Mouse (Mus musculus): ENCODE measurements around the gene Map4k5.

Map4k5 gene

DNA sequence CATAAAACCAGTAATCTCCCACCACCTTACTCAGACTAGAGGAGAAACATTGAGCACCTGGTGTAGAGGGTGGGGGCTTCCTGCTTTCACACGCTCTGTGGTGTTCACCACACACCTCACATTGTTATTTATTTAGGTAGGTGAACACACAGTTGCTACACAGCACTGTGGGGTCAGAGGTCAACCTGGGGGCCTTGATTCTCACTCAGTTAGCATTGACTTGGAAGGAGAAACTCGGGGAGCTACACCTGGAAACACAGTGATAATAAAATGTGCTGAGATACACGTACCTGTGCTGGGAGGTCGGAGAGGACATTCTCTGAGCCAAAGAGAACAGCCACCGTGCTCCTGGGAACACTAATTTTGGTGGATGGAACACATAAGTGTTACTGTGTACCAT is 104.6 kb downstream of the Map4k5 start:
- no peak for DNase-seq (ENCODE audit: low spot score)

DNA sequence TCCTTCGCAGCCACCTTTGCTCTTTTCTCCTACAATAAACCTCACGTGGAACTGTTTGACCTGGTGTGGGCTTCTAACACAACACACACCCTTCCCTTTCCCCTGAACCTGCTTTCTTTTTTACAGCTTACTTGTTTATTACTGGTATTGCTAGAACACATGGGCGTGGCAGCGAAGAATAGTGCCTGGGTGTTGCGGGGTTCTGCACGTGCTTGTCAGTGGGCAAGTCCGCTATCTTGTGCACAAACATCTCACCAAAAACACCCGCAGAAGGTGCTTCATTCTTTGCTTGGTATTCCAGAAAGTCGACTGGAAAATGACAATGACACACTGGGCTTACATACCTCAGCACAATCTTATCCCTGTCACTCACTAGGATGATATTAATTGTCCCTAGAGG is 107.5 kb downstream of the Map4k5 start:
- no peak for DNase-seq (ENCODE audit: low spot score)

DNA sequence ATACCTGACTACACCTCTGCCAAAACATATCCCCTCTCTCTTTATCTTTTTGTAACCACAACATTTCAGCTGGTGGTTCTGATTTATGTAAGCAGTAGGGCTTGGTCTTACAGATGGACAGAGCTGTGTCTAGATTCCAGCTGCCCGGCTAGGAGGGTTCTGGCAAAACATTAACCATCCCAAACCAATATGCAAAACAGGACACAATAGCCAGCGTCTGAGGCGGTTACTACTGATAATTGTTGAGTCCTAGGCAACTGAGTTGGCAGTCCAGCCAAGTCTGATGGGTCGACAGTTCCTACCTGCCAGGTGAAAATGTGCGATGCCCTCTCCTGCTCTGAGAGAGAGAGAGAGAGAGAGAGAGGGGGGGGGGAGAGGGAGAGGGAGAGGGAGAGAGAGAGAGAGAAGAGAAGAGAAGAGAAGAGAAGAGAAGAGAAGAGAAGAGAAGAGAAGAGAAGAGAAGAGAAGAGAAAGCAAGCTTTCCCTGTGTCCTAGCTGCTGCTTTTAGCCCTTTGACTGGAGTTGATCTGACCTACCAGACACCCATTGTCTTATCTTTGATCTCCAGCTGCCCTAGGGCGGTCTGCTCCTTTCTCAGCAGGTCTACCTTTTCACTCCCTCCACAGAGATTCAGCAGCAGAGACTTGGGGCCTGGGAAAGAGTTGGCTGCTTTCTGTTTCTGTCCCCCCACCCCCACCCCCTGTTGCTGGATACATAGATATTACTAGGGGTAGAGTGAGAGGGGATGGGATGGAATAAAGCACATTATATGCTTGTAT is 109.6 kb downstream of the Map4k5 start:
- no peak for DNase-seq (ENCODE audit: low spot score)

DNA sequence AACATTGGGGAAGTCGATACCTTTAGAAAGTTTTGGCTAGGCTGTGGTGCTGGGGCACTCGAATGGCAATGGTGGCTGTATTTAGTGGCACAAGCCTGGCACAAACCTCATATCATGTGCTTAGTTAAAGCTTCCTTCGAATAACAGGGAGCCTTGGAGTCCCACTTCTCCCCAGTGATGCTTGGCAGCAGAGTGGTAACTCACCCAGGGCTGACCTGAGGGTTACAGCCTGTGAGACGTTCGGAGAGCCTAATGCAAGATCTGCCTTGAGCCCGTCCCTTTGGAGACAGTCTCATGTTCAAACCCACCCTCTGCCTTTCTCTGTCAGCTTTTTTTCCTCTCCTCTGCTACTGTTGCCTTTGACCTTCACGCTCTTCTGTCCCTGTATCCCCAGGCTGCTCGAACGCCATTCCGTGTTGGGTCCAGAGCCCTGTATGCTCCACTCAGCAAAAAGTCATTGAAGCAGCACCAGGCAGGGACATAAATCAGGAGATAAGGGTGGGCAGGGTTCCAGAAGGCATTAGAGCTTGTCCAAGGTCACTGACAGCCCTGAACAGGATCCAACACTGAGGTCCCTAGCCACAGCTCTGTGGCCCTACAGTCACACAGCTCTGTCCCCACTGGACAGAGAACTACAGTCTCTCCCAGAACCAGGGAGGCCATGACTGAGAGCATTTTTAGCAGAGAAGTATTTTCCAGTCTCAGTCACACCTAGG is 110.9 kb downstream of the Map4k5 start:
- no peak for DNase-seq (ENCODE audit: low spot score)

DNA sequence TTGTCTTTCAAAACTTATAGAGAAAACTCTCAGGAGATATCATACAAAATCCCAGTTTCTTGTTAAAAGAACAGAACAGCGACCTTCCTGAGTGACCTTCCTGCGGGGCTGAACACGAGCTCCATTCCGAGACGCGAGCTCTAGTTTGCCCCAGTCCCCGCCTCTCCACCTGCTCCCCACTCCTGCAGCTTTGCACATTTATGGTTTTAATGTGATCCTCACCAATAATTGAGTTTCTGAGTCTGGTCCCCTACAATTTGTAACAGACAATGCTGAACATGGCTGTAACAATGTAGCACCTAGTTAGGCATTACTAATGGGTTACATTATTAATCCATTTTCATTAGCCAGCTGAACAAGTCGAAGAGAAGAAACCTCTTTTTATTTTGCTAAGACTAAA is 111.5 kb downstream of the Map4k5 start:
- no peak for DNase-seq (ENCODE audit: low spot score)

DNA sequence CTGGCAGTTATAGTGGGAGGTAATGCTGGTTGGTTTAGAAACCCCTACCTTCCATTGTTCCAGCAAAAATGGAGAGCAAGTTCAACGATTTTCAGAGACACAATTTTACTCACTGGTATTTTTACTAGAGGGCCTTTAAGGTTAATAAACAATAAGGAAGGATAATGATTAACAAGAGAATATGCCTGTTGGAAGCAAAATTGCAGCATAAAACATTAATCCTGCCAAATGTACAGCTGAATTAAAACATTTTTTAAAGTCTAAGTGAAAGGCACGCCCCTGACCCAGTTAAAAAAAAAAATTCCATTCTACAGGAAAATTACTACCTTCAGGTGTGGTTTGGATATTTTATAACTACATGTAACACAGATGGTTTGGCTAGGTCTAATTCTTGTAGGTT is 115.0 kb downstream of the Map4k5 start:
- no peak for DNase-seq (ENCODE audit: low spot score)

DNA sequence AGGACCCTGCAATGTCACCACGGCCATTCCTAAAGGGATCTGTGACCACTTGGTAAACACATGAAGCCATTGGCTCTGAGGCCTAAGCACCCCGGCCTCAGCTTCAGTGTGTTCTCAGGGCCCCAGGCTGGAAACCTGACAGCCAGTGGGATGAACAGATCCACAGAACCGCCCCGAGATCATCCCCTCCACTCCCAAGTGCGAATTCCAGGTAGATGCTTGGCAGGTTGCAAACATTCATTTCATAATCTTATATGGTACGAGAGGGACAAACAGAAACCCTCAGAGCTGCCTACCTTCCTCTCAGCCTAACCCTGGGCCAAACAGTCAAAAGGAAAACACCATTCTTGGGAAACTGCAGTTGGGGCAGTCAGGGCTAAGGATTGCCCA is 115.7 kb downstream of the Map4k5 start:
- DNase-seq (ENCODE audit: low spot score) = no peak

DNA sequence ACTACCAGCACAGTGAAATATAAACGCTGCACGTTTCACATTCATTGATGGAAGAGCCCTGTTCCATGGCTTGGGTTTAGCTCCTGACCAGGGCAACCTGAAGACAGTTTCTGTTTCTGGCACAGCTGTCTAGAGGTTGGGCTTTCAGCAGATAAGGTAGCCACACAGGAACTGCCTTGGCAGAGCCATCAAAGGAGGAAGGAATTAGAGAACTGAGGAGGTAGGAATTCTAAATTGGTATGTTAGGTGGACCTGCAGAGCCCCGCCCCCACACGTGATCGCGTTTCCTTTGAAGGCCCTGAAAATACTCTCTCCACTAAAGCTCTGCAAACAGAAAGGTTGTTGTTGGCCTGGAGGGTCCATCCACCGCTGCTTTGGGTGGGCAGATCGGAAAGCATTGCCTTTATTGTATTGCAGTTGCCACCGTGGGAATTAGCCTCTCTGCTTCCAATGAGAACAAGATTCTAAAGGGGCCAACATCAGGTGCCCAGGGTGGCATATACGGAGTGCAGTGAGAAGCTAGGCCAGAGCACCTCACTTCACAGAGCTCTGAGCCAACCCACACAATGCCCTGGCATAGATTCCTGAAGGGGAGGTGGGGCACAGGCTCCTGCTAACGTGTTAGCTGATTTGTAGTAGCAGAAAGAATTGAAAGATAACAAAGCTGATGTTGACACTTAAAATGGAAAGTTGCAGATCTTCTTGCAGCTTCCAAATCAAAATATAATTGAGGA is 116.2 kb downstream of the Map4k5 start:
- no peak for DNase-seq (ENCODE audit: low spot score)

DNA sequence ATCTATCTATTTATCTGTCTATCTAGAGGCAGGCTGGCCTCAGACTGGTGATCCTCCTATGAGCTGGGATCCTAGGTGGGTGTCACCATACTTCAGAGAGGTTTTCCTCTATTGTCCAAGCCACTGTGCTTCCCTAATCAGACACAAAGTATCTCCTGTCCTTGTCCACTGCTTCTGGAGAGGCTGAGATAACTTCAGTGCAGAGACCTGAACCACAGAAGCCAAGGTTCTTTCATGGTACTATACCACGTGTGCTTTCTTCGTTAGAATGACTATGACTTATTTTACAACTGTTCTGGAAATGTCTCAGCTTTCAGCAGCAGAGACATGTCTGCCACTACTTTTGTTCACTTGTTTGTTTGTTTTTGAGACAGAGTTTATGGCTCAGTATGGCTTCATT is 124.2 kb downstream of the Map4k5 start:
- no peak for DNase-seq (ENCODE audit: low spot score)

DNA sequence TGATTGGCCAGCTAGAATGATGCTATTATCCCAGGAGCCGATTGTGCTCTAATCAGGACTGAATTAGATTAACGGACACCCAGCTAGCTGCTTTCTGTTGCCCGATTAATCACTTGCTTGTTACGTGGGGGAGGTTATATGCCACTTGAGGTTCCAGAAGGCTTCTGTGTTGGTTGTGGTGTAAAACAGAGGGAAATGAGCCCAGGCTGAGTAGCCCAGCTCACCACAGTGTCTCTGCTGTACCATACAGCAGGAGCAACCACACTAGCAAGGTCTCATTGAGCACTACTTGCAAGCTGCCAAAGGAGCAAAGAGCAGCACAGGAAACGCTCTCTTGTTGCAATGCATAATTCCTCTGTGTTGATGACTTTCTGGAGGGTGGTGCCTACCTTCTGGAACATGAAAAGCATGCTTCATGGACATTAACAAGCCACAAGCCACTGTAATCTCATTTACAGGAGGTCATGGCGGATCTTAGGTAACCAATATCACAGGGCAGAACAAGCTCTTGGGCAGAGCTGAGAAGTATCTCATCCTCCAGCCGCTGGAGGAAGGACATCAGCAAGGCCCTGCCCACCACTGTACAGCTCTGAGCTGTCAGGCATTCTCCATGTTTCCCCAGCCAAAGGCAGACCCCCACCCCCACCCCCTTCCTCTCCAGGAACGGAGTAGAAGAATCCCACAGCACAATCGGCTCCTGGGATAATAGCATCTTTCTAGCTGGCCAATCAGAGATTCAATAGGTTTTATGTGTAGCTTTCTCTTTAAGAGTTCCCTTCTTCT is 125.3 kb downstream of the Map4k5 start:
- no peak for DNase-seq (ENCODE audit: low spot score)

DNA sequence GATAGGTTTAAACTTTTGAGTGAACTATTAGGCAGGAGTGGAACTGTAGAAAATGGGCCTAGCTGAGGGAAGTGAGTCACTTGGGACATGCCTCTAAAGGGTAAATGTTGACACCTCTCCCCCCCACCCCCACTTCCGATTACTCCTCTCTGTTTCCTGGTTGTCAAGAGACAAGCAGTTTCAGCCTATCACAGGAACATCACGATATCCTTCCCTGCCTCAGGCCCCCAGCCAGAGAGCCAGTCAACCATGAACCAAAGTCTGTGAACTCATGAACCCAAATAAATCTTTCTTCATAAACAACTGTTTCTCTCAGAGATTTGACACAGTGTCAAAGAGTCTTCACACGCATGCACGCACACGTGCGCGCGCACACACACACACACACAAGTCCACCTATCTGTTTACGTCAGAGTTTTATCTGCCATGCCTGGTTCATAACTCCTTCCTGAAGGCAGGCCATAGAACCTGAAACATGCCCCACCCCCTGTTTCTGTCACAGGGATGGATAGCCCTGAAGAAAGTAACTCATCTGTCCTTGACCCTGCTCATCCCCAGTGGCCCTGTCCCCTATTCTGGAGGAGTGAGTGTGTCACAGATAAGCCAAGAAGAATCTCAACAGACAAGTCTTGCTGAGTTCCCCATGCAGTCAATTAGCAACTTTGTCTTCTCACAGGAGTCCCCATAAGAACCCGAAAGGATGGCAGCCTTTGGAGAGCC is 126.7 kb downstream of the Map4k5 start:
- no peak for DNase-seq (ENCODE audit: low spot score)

DNA sequence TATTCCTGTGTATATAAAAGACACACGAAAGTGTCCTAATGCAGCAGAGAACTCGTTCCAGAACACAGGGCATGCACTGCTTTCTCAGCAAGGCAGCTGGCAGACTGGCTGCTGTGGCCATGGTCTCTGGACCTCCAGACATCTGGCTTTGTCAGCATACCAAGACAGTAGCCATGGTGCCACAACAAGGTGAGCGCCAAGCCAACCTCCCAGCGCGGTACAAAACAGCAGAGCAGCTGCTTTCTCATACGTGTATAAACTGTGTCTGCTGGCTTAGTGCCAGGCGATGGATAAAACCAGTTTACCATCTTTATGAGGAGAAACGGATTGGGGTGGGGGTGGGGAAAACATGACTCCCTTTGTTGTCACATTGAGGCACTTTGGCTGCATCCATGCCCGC is 127.5 kb downstream of the Map4k5 start:
- no peak for DNase-seq (ENCODE audit: low spot score)

DNA sequence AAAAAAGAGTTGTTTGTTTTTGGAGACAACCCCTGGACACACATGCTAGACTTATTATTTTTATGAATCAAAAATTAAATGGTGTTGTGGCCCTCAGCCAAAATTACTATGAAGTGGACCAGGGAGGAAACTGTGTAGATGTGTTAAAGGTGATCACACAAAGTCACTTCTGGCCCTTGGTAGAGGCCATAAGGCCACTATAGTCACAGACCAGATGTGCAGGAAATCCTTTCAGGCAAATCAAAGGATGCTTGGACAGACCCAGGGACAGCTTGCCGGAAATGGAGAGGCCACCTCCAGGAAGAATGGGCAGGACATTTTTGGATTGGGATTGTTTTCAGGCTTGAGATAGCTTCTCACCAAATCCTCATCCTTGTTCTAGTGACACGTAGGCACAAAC is 131.4 kb downstream of the Map4k5 start:
- DNase-seq (ENCODE audit: low spot score) = no peak

DNA sequence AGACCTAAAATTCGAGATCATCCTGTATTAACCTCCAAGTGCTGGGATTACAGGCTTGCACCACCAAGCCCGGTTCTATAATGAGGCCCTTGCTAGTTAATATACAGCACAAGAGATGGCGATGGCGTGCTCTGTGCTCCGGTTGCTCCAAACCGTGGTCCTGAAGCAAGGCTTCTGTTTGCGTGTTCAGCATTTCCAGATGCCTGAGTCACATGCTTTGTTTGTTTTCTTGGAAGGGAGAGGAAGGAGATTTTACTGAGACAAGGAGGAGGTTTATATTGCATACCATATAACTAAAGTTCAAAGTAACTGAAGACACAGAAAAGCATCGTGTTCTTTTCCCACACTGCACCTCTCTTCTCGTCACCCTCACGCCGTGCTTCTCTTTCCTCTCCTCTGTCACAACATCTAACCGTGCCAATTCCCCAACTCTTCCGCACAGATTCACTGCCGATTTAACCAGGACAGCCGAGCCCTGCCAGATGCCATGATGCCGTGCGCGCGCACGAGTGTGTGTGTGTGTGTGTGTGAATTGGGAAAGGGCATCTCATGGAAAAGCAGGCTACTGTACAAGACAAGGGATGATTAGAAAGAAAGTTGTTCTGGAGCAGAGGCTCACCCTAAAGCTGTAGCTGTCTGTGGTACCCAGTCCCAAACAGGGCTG is 132.1 kb downstream of the Map4k5 start:
- DNase-seq (ENCODE audit: low spot score) = no peak

DNA sequence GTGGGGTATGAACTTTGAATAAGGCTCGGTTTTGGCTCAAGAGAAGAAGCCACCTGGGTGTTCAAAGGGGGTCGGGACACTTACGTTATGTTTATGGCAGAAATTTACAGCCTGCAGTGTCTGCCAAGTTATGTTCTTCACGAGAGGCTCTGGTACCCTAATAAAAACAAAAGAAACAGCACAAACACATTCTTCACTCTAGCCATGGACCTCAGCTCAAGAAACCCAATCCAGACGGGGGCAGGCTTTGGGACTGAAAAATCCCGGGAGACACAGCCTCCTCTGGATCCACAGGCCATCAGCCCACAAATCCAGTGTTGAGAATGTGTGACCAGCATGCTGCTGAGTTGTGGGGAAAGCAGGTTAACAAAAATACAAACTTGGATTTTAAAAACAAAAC is 133.0 kb downstream of the Map4k5 start:
- no peak for DNase-seq (ENCODE audit: low spot score)

DNA sequence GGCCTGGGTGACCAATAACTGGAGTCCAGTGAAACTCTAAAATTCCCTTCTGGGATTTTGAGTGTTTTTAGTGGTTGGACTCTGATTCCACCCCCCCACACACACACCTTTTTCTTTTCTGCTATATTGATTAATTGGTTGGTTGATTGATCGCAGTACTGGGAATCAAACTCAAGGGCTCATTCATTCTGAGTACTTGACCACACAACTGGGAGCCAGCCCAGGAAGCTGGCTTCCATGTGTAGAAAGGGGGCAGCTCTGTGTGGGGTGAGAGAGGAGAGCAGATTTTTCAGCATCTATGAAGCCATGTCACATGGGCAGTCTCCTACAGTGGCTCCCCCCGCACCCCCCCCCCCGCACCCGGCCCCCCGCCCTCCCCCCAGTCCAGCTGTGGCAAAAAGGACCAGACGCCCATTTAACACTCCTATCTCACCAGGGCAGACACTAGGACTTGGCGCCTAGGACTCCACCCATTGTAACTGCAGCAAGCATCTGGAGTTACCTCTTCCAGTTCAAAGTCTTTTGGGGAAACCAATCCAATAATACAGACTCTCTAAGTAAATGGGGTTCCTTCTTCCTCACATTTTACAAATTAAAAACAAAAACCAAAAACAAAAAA is 133.6 kb downstream of the Map4k5 start:
- peak; percentile 37 for DNase-seq (ENCODE audit: low spot score)

DNA sequence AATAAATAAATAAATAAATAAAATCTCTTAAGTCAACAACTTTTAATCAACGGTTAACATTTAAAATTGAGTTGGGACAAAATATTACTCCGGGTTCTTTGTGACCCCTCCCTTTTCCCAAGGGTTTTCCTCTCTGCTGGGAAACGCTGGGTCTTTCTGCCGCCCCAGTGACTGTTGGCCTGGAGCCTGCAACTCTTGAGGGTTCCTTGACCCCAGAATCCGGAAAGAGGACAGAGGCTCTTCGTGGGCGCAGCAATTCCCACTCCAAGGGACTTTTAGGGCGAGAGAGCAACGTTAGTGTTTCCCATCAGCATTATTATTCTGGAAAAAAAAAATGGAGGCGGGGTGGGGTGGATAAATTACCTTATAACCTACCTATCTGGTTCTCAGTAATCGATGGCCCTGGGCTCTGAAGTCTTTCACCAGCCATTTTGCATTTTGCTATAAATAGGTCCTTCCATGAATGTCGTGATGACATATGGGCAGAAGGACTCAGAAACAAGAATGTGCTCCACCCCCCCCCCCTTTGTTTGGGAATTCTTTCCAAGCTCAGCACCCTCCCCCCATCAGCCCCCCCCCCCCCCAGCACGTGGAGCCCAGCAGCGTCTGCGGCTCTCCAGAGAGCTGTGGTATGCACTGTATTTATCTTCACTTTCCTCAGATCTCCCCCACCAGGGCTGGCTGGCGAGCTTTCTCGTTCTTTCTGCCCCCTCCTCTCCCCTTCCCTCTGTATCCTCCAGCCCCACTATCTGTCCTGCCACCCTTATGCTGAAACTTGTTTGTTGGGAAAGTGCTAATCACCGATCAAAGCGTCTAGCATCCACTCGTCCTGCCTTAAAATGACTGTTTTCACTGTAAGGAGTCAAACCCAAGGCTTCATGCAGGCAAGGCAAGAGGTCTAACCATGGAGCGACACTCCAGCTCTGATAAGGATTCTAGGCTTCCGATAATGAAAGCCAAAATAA is 134.5 kb downstream of the Map4k5 start:
- peak; percentile 61 for DNase-seq (ENCODE audit: low spot score)

DNA sequence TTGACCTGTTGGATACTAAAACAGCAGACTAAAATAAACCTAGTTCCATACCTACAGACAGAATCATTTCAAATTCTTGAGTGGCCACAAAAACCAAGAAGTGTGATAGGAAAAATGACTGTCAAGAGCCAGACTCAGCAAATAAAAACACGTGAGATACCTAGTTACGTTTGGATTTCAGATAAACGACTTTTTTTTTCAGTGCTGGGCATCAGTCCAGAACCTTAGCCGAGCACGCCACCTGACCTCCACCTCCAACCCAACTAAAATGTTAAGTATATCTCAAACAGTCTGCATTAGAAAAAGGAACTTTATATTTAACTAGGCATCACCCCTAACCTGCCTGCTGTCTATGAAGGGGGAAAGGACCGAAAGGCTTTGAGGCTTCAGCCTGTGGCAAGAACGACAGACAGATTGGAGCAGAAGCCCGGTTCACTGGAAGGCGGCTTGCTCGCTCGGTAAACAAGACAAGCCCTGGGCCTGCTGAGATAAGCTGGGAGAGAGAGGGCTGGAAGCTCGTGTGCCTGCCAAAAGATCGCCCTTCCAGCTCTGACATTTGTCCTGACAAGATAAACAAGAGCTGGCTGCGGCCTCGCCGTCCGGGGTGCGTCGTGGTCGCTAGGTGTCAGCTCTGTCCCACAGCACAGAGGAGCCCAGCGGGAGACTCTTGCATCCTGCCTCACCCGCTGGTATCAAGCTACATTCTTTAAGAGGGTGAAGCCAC is 135.4 kb downstream of the Map4k5 start:
- peak; percentile 87 for DNase-seq (ENCODE audit: low spot score)

DNA sequence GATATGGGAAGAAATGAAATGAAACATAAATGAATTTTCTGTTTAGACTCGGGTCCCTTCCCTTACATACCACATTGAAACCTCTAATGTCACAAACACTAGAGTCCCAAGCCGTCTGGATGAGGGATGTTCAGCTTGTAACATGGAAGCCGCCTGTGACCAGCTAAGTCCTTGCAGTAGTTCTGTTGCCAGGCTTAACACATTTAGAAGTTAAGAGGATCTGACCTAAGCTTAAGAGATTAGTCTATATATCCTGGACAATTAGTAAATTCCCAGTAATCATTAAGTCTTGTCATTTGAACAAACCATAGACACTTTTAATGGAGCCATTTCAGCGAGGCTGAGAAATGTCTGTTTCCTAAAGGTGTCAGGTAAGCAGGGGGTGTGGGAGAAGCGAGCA is 137.0 kb downstream of the Map4k5 start:
- DNase-seq (ENCODE audit: low spot score) = no peak

All from embryo, embryonic 10.5 days (tissue).